Mouse (Mus musculus) G1E (cell line): ENCODE data around the gene Lgals3bp.

Source experiments
- CTCF ChIP-seq: IDR thresholded peaks from 2 replicates; pipeline ENCODE4 v1.5.1; 2012; ENCODE audit warnings: low read depth, low read length, inconsistent platforms, mixed read lengths
- TAL1 ChIP-seq: conservative IDR thresholded peaks from 2 replicates; pipeline ENCODE4 v1.6.1; 2012; ENCODE audit warnings: low read depth, low read length, inconsistent platforms, mixed read lengths

- TF ChIP-seq CTCF = no peak
- TF ChIP-seq TAL1 = no peak
Observed at GRCm38 (mm10) chr11:118347911-118348310, 54.0 kb downstream of the Lgals3bp start.
